ENCODE assay signal across 20 mouse cellular contexts in the genomic region with DNA sequence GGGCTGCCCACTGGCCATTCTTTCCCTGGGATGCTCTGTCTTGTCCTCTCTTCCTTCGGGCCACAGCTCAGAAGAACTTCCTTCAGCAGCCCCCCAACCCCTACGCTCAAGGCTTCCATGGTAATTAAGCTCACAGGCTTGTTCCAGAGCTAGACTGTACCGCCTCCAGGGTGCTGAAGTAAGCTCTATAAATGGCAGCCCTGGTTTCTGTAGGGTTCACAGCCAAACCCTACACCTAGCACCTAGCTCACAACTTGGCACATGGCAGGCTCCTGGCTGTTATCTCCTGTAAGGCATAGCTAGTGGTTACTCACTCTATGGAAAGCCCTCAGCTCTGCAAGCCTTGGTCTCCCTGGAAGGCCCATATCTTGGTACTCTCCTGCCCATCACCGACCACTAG. TPM values are rescaled to one million over a fixed set of nuclear protein-coding genes. Genes with fewer than 3 reads are reported as not detected.
DNase-seq lines count a peak whose midpoint lies in the region; ATAC-seq lines count a peak whose summit lies in the region.
"Had no signal": no experiment of that assay in that cellular context is flagged by ENCODE, and none has a peak within 500 bp of the region (broad histone marks: within the 10 kb centered on the region; RNA-seq: fewer than 3 reads in every experiment).

No protein-coding gene starts in this region.

- H3K27ac ChIP-seq in forebrain, embryonic 13.5 days: no peak overlapping the region
- no peak overlapping the region for H3K27ac ChIP-seq in forebrain, embryonic 12.5 days
- peak overlapping the region; percentile 60; the same call in 1 of the 2 replicates for H3K27ac ChIP-seq in hindbrain, embryonic 12.5 days
- H3K27ac ChIP-seq in hindbrain, embryonic 11.5 days (ENCODE audit: low read depth, low read length): no peak overlapping the region
- H3K27ac ChIP-seq in midbrain, embryonic 13.5 days: peak overlapping the region; percentile 53
- H3K27ac ChIP-seq: heart, adult 2 months; lung, embryonic 15.5 days; stomach, embryonic 15.5 days had no signal

- H3K4me3 ChIP-seq in forebrain, embryonic 13.5 days: no peak overlapping the region
- no peak overlapping the region for H3K4me3 ChIP-seq in forebrain, embryonic 12.5 days (replicated peaks)
- H3K4me3 ChIP-seq in hindbrain, embryonic 12.5 days: no peak overlapping the region
- no peak overlapping the region for H3K4me3 ChIP-seq in hindbrain, embryonic 11.5 days (ENCODE audit: low read depth, low read length)
- H3K4me3 ChIP-seq in midbrain, embryonic 13.5 days (replicated peaks): no peak overlapping the region
- H3K4me3 ChIP-seq: heart, adult 2 months; lung, embryonic 15.5 days; stomach, embryonic 15.5 days had no signal

- H3K4me1 ChIP-seq in forebrain, embryonic 13.5 days: peaks cover 18% of the 10 kb centered on the region; the same call in 1 of the 2 replicates
- H3K4me1 ChIP-seq in forebrain, embryonic 12.5 days: peaks cover 18% of the 10 kb centered on the region
- peaks cover 12% of the 10 kb centered on the region for H3K4me1 ChIP-seq in hindbrain, embryonic 12.5 days
- no peaks in the 10 kb centered on the region for H3K4me1 ChIP-seq in hindbrain, embryonic 11.5 days (replicated peaks; ENCODE audit: control insufficient read depth, insufficient read depth, low read length)
- H3K4me1 ChIP-seq in midbrain, embryonic 13.5 days (replicated peaks): peaks cover 14% of the 10 kb centered on the region

- H3K9me3 ChIP-seq in forebrain, embryonic 13.5 days (replicated peaks): no peaks in the 10 kb centered on the region
- no peaks in the 10 kb centered on the region for H3K9me3 ChIP-seq in forebrain, embryonic 12.5 days
- no peaks in the 10 kb centered on the region for H3K9me3 ChIP-seq in hindbrain, embryonic 12.5 days (replicated peaks)
- no peaks in the 10 kb centered on the region for H3K9me3 ChIP-seq in hindbrain, embryonic 11.5 days (ENCODE audit: control insufficient read depth, low read length)
- no peaks in the 10 kb centered on the region for H3K9me3 ChIP-seq in midbrain, embryonic 13.5 days
- H3K9me3 ChIP-seq: lung, embryonic 15.5 days; stomach, embryonic 15.5 days had no signal

- no peak for ATAC-seq in forebrain, embryonic 13.5 days
- no peak for ATAC-seq in forebrain, embryonic 12.5 days (ENCODE audit: low FRiP score)
- ATAC-seq in hindbrain, embryonic 12.5 days (ENCODE audit: low FRiP score): 0 out of 2 replicates have a peak, but pooled peaks have one; percentile 21
- ATAC-seq in hindbrain, embryonic 11.5 days (ENCODE audit: low FRiP score): no peak
- peak; percentile 12; the same call in 1 of the 2 replicates for ATAC-seq in midbrain, embryonic 13.5 days
- ATAC-seq: activated CD4-positive, CD25-positive, alpha-beta regulatory T cell, adult 4 months; intestine, embryonic 16.5 days had no signal

- H3K4me2 ChIP-seq in forebrain, embryonic 13.5 days: no peak overlapping the region
- H3K4me2 ChIP-seq in forebrain, embryonic 12.5 days: no peak overlapping the region
- H3K4me2 ChIP-seq in hindbrain, embryonic 12.5 days (replicated peaks): no peak overlapping the region
- H3K4me2 ChIP-seq in hindbrain, embryonic 11.5 days (replicated peaks; ENCODE audit: low read depth, low read length): no peak overlapping the region
- H3K4me2 ChIP-seq in midbrain, embryonic 13.5 days (replicated peaks): no peak overlapping the region
- H3K4me2 ChIP-seq: liver, embryonic 11.5 days; lung, embryonic 15.5 days; stomach, embryonic 15.5 days had no signal

- no peaks in the 10 kb centered on the region for H3K27me3 ChIP-seq in forebrain, embryonic 13.5 days
- H3K27me3 ChIP-seq in forebrain, embryonic 12.5 days: no peaks in the 10 kb centered on the region
- 0 out of 2 replicates have a peak, but pooled peaks cover 2% of the 10 kb centered on the region for H3K27me3 ChIP-seq in hindbrain, embryonic 12.5 days
- no peaks in the 10 kb centered on the region for H3K27me3 ChIP-seq in hindbrain, embryonic 11.5 days (ENCODE audit: control insufficient read depth, insufficient read depth, low read length)
- no peaks in the 10 kb centered on the region for H3K27me3 ChIP-seq in midbrain, embryonic 13.5 days
- H3K27me3 ChIP-seq: lung, embryonic 15.5 days; stomach, embryonic 15.5 days had no signal

- peak overlapping the region; percentile 26; the same call in 1 of the 2 replicates for H3K9ac ChIP-seq in forebrain, embryonic 13.5 days
- H3K9ac ChIP-seq in forebrain, embryonic 12.5 days: no peak overlapping the region
- H3K9ac ChIP-seq in hindbrain, embryonic 12.5 days: no peak overlapping the region
- H3K9ac ChIP-seq in hindbrain, embryonic 11.5 days (ENCODE audit: low read depth, low read length): no peak overlapping the region
- H3K9ac ChIP-seq in midbrain, embryonic 13.5 days (replicated peaks): no peak overlapping the region; the same call in 1 of the 2 replicates
- H3K9ac ChIP-seq: lung, embryonic 15.5 days; stomach, embryonic 15.5 days had no signal

- 75% methylated on average over 4 of the region's 4 CpGs for WGBS in forebrain, embryonic 13.5 days
- 81% methylated on average over 4 of the region's 4 CpGs for WGBS in forebrain, embryonic 12.5 days
- WGBS in hindbrain, embryonic 12.5 days: 78% methylated on average over 4 of the region's 4 CpGs
- WGBS in hindbrain, embryonic 11.5 days: 81% methylated on average over 4 of the region's 4 CpGs
- WGBS in midbrain, embryonic 13.5 days: 67% methylated on average over 4 of the region's 4 CpGs

- DNase-seq in hindbrain, embryonic 11.5 days (ENCODE audit: low spot score): no peak
- DNase-seq in brain, adult 2 months (ENCODE audit: low read depth, low spot score): peak; percentile 80
- no peak for DNase-seq in liver
- DNase-seq in layer of hippocampus, postnatal 25 days (ENCODE audit: extremely low spot score in 1 of 2, low spot score in 1 of 2): no peak
- DNase-seq: adrenal gland, postnatal 25 days; cerebellum, adult 9-10 months; heart, adult 2 months; kidney, postnatal 10 days; layer of hippocampus, adult 9-11 months; thymus, postnatal 36 days had no signal

- no peaks in the 10 kb centered on the region for H3K36me3 ChIP-seq in forebrain, embryonic 13.5 days (ENCODE audit: poor library complexity, severe bottlenecking)
- H3K36me3 ChIP-seq in forebrain, embryonic 12.5 days (replicated peaks): no peaks in the 10 kb centered on the region
- H3K36me3 ChIP-seq in hindbrain, embryonic 12.5 days: no peaks in the 10 kb centered on the region
- H3K36me3 ChIP-seq in hindbrain, embryonic 11.5 days (ENCODE audit: control insufficient read depth, insufficient read depth, low read length): no peaks in the 10 kb centered on the region
- no peaks in the 10 kb centered on the region for H3K36me3 ChIP-seq in midbrain, embryonic 13.5 days
- H3K36me3 ChIP-seq: lung, embryonic 15.5 days; stomach, embryonic 15.5 days had no signal

RNA-seq across cellular contexts. Expression of gene Sh2d6, which starts 11.1 kb away (rescaled TPM):
- polyA plus RNA-seq in forebrain, embryonic 13.5 days (2015; fragmentation: Nextera tagmentation; extraction: Ambion mirVana): 0.62 and 0.89 TPM in 2 replicates
- polyA plus RNA-seq in forebrain, embryonic 12.5 days (2016; fragmentation: Nextera tagmentation; extraction: Ambion mirVana): 0.40 and 0.47 TPM in 2 replicates
- polyA plus RNA-seq in hindbrain, embryonic 12.5 days (2016; fragmentation: Nextera tagmentation; extraction: Ambion mirVana): 0.62 and 0.82 TPM in 2 replicates
- 0.45 and 0.66 TPM in 2 replicates for polyA plus RNA-seq in hindbrain, embryonic 11.5 days (2014; fragmentation: Nextera tagmentation; extraction: Ambion mirVana)
- polyA plus RNA-seq in midbrain, embryonic 13.5 days (2015; fragmentation: Nextera tagmentation; extraction: Ambion mirVana): 1.5 TPM in 2 replicates
- 1 to 10 TPM in 1 of 2 experiments, under 1 TPM in 1; 0.62 to 1.3 TPM for total RNA-seq in layer of hippocampus, postnatal 25 days (2021)
- total RNA-seq: heart, adult 2 months; heart, postnatal 25 days had no signal
- polyA plus RNA-seq: activated CD4-positive, CD25-positive, alpha-beta regulatory T cell, adult 4 months; liver, embryonic 11.5 days; lung, embryonic 15.5 days had no signal

RNA-seq across cellular contexts. Expression of gene Capg, which starts 11.6 kb away (rescaled TPM):
- 4.7 and 4.8 TPM in 2 replicates for polyA plus RNA-seq in forebrain, embryonic 13.5 days (2015; fragmentation: Nextera tagmentation; extraction: Ambion mirVana)
- polyA plus RNA-seq in forebrain, embryonic 12.5 days (2016; fragmentation: Nextera tagmentation; extraction: Ambion mirVana): 4.1 and 5.4 TPM in 2 replicates
- 10.6 and 15.0 TPM in 2 replicates for polyA plus RNA-seq in hindbrain, embryonic 12.5 days (2016; fragmentation: Nextera tagmentation; extraction: Ambion mirVana)
- polyA plus RNA-seq in hindbrain, embryonic 11.5 days (2014; fragmentation: Nextera tagmentation; extraction: Ambion mirVana): 10.4 TPM in 2 replicates
- polyA plus RNA-seq in midbrain, embryonic 13.5 days (2015; fragmentation: Nextera tagmentation; extraction: Ambion mirVana): 5.3 and 5.7 TPM in 2 replicates
- total RNA-seq in layer of hippocampus, postnatal 25 days (2021): 1 to 10 TPM; 3.5 to 4.0 TPM

Comparison
In these comparisons a context has a peak if more than half of its experiments do, and no peak if none do; other contexts are left out.
1. ATAC-seq: peak in hindbrain, embryonic 12.5 days (single experiment) and midbrain, embryonic 13.5 days (single experiment); none in forebrain, embryonic 13.5 days (single experiment), forebrain, embryonic 12.5 days (single experiment) and hindbrain, embryonic 11.5 days (single experiment).
2. H3K27ac ChIP-seq: peak in hindbrain, embryonic 12.5 days (single experiment) and midbrain, embryonic 13.5 days (single experiment); none in forebrain, embryonic 13.5 days (single experiment), forebrain, embryonic 12.5 days (single experiment) and hindbrain, embryonic 11.5 days (single experiment).